Mouse (Mus musculus) CH12.LX (cell line): ENCODE results near the gene Pcbp2. TPM values are rescaled to one million over a fixed set of nuclear protein-coding genes. Genes with fewer than 3 reads are reported as not detected.

ENCODE experiments used
- DNase-seq: peaks from one replicate; pipeline ENCODE4 v3.0.0-alpha.2; 2013; ENCODE audit errors: extremely low read depth
- H3K27ac ChIP-seq: 2 replicates; pipeline ENCODE4 v1.5.1; 2012; ENCODE audit warnings: low read depth, mild to moderate bottlenecking, control low read depth, moderate library complexity; ENCODE audit not compliant: insufficient read depth
- H3K27me3 ChIP-seq: replicated peaks from 2 replicates; pipeline ENCODE3; 2012; ENCODE audit warnings: inconsistent platforms
- H3K36me3 ChIP-seq, 2 experiments: replicated peaks in 1 of 2; 2 replicates each; pipeline versions ENCODE3 to v1.6.1; 2012; ENCODE audit warnings: inconsistent platforms in 1 of 2, low read length in 1 of 2, mild to moderate bottlenecking in 1 of 2, mixed read lengths in 1 of 2, moderate library complexity in 1 of 2; ENCODE audit not compliant: control insufficient read depth in 1 of 2, insufficient read depth in 1 of 2
- H3K4me1 ChIP-seq, 2 experiments: 2 replicates each; pipeline ENCODE4 v1.6.1; 2012; ENCODE audit warnings: inconsistent platforms in 1 of 2, moderate library complexity in 1 of 2; ENCODE audit not compliant: insufficient read depth in 2 of 2, control insufficient read depth in 1 of 2
- H3K4me2 ChIP-seq: 2 replicates; pipeline ENCODE4 v1.6.1; 2012; ENCODE audit warnings: low read depth, mild to moderate bottlenecking, control low read depth; ENCODE audit not compliant: poor library complexity, insufficient read depth, severe bottlenecking
- H3K4me3 ChIP-seq, 3 experiments: fragments of 150-350 bp in 1 of 3; sonication (generic) in 1 of 3; replicated peaks in 1 of 3; 2 replicates each; pipeline versions ENCODE3 to v1.5.1; 2011 to 2012; ENCODE audit warnings: low read depth in 2 of 3, low read length in 2 of 3, mild to moderate bottlenecking in 2 of 3, moderate library complexity in 2 of 3, control low read depth in 1 of 3, improper control_type of control experiment in 1 of 3, inconsistent platforms in 1 of 3, mixed read lengths in 1 of 3; ENCODE audit not compliant: poor library complexity in 1 of 3
- H3K79me2 ChIP-seq: replicated peaks from 2 replicates; pipeline ENCODE4 v1.6.1; 2012; ENCODE audit warnings: mild to moderate bottlenecking, moderate library complexity; ENCODE audit not compliant: control insufficient read depth, poor library complexity, insufficient read depth, severe bottlenecking; ENCODE audit errors: extremely low read depth
- H3K9ac ChIP-seq: 2 replicates; pipeline ENCODE4 v1.6.1; 2012; ENCODE audit warnings: low read depth, mild to moderate bottlenecking, control low read depth, moderate library complexity; ENCODE audit not compliant: insufficient read depth
- H3K9me3 ChIP-seq: replicated peaks from 2 replicates; pipeline ENCODE3; 2012; ENCODE audit warnings: low read length, inconsistent platforms, mixed read lengths
- CTCF ChIP-seq, 2 experiments: IDR thresholded peaks in 1 of 2; conservative IDR thresholded peaks in 1 of 2; 2 replicates each; pipeline ENCODE4 v1.5.1; 2011 to 2012; ENCODE audit warnings: low read depth in 2 of 2, low read length in 2 of 2, improper control_type of control experiment in 1 of 2, inconsistent platforms in 1 of 2, mild to moderate bottlenecking in 1 of 2, moderate library complexity in 1 of 2
- ETS1 ChIP-seq: conservative IDR thresholded peaks from 2 replicates; pipeline ENCODE4 v1.6.1; 2012; ENCODE audit warnings: low read depth, mild to moderate bottlenecking, inconsistent platforms, low read length, improper control_type of control experiment, moderate library complexity
- GABPA ChIP-seq: IDR thresholded peaks from 2 replicates; pipeline ENCODE4 v1.6.1; 2012; ENCODE audit warnings: low read depth, low read length, improper control_type of control experiment, inconsistent platforms; ENCODE audit not compliant: insufficient replicate concordance
- HCFC1 ChIP-seq: IDR thresholded peaks from 2 replicates; pipeline ENCODE4 v1.6.1; 2012; ENCODE audit warnings: low read depth, mild to moderate bottlenecking, inconsistent platforms, low read length, improper control_type of control experiment
- JUN ChIP-seq: IDR thresholded peaks from 2 replicates; pipeline ENCODE4 v1.6.1; 2011; ENCODE audit warnings: low read depth, mild to moderate bottlenecking, low read length, improper control_type of control experiment, moderate library complexity; ENCODE audit not compliant: insufficient read depth
- KAT2A ChIP-seq: IDR thresholded peaks from 2 replicates; pipeline ENCODE4 v1.6.1; 2012; ENCODE audit warnings: low read length, improper control_type of control experiment, inconsistent platforms; ENCODE audit not compliant: insufficient replicate concordance
- MAZ ChIP-seq: IDR thresholded peaks from 2 replicates; pipeline ENCODE4 v1.6.1; 2012; ENCODE audit warnings: low read depth, mild to moderate bottlenecking, inconsistent platforms, low read length, improper control_type of control experiment, moderate library complexity
- MEF2A ChIP-seq: IDR thresholded peaks from 2 replicates; pipeline ENCODE4 v1.6.1; 2014; ENCODE audit warnings: low read depth, mild to moderate bottlenecking, inconsistent platforms, low read length, improper control_type of control experiment, borderline replicate concordance
- NELFE ChIP-seq: IDR thresholded peaks from 2 replicates; pipeline ENCODE4 v1.6.1; 2011; ENCODE audit warnings: low read depth, low read length, improper control_type of control experiment
- PAX5 ChIP-seq: IDR thresholded peaks from 2 replicates; pipeline ENCODE4 v1.6.1; 2012; ENCODE audit warnings: low read length, inconsistent platforms, mixed read lengths
- POLR2A ChIP-seq: IDR thresholded peaks from 2 replicates; pipeline ENCODE4 v1.6.1; 2011; ENCODE audit warnings: low read depth, mild to moderate bottlenecking, improper control_type of control experiment, low read length
- POLR2AphosphoS2 ChIP-seq: IDR thresholded peaks from 2 replicates; pipeline ENCODE4 v1.6.1; 2011; ENCODE audit warnings: low read depth, low read length, improper control_type of control experiment
- RAD21 ChIP-seq: IDR thresholded peaks from 2 replicates; pipeline ENCODE4 v1.6.1; 2011; ENCODE audit warnings: low read depth, mild to moderate bottlenecking, low read length, improper control_type of control experiment, moderate library complexity
- RCOR1 ChIP-seq: conservative IDR thresholded peaks from 2 replicates; pipeline ENCODE4 v1.6.1; 2012; ENCODE audit warnings: low read depth, mild to moderate bottlenecking, inconsistent platforms, low read length, improper control_type of control experiment
- SIN3A ChIP-seq: IDR thresholded peaks from 2 replicates; pipeline ENCODE4 v1.6.1; 2012; ENCODE audit warnings: low read length, improper control_type of control experiment, inconsistent platforms
- SMC3 ChIP-seq: IDR thresholded peaks from 2 replicates; pipeline ENCODE4 v1.6.1; 2011; ENCODE audit warnings: low read depth, low read length, improper control_type of control experiment
- TBP ChIP-seq: conservative IDR thresholded peaks from 2 replicates; pipeline ENCODE4 v1.6.1; 2011; ENCODE audit warnings: low read depth, low read length, improper control_type of control experiment
- UBTF ChIP-seq: IDR thresholded peaks from 2 replicates; pipeline ENCODE4 v1.6.1; 2012; ENCODE audit warnings: low read depth, mild to moderate bottlenecking, inconsistent platforms, low read length, improper control_type of control experiment, moderate library complexity
- ZMIZ1 ChIP-seq: IDR thresholded peaks from 2 replicates; pipeline ENCODE4 v1.6.1; 2012; ENCODE audit warnings: low read depth, mild to moderate bottlenecking, inconsistent platforms, low read length, improper control_type of control experiment
- dilution Hi-C: fragments of 300-500 bp; cut with MboI; formaldehyde crosslinking; loops from 2 replicates; pipeline ENCODE4 v1.14.3; 2020; ENCODE audit warnings: low sequenced_read_pairs; ENCODE audit not compliant: extremely low pct_unique_long_range_greater_than_20kb, extremely low pct_ligation_motif_present
- in situ Hi-C: fragments of 300-500 bp; cut with MboI; formaldehyde crosslinking; loops from 3 replicates; pipeline ENCODE4 v1.14.3; 2019; ENCODE audit warnings: low sequenced_read_pairs, low pct_ligation_motif_present, low pct_unique_long_range_greater_than_20kb, mixed read lengths
- polyA plus RNA-seq: library from polyadenylated mRNA; unstranded; fragments of >175 nt; gene quantifications from 2 replicates; pipeline ENCODE4 v1.2.1, GENCODE M21; 2012; ENCODE audit warnings: low read depth; ENCODE audit not compliant: insufficient read length
- total RNA-seq, 2 experiments: library from RNA; depleted of rRNA; stranded (reverse); fragments of 300-350 nt in 1 of 2; fragments of >200 nt in 1 of 2; gene quantifications; 2 replicates each; pipeline ENCODE4 v1.2.3; 2012 to 2014

The Pcbp2 gene
- total and polyA plus RNA-seq, 3 experiments, result 281 to 1,545 (median 379) TPM

DNA sequence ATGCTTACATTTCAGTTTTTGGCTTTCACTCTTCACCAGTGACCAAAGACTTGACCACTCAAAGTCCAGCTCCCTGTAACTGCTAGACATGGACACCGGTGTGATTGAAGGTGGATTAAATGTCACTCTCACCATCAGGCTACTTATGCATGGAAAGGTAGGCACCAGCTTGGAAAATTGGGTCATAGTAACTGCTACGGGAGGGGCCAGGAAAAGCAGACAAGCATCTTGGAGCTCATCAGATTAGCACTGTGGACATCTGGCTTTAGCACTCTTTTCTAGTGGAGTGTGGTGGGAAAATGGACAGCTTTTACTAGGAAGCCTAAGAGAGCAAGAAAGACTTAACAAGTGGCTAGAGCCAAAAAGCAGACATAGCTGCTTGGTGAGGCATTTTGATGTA is 2.9 kb downstream of the Pcbp2 start:
- no peak for DNase-seq
- in situ Hi-C loops, result no loop called here
- H3K27ac ChIP-seq, result no peak overlapping the region
- peaks cover 5% of the 10 kb centered on the region for H3K9me3 ChIP-seq
- H3K4me1 ChIP-seq, result peaks cover 3 to 26% of the 10 kb centered on the region in 2 experiments
- H3K4me2 ChIP-seq, result peak overlapping the region; percentile 44
- dilution Hi-C loops, result no loop called here
- H3K4me3 ChIP-seq, result peak overlapping the region in 1 of 3 experiments; percentile 0
- H3K9ac ChIP-seq, result peak overlapping the region; percentile 100; the same call in 1 of the 2 replicates
- no peak for TF ChIP-seq PAX5
- TF ChIP-seq RAD21, result no peak
- TF ChIP-seq TBP, result no peak
- TF ChIP-seq NELFE, result no peak
- TF ChIP-seq UBTF, result no peak
- no peak for TF ChIP-seq ZMIZ1
- no peak for TF ChIP-seq POLR2A
- TF ChIP-seq SMC3, result no peak
- TF ChIP-seq SIN3A, result no peak
- no peak for TF ChIP-seq GABPA
- no peak for TF ChIP-seq MEF2A
- TF ChIP-seq ETS1, result no peak
- TF ChIP-seq RCOR1, result no peak
- no peak for TF ChIP-seq MAZ
- TF ChIP-seq KAT2A, result no peak
- TF ChIP-seq HCFC1, result no peak
- TF ChIP-seq JUN, result no peak
- no peak for TF ChIP-seq CTCF (conservative IDR thresholded peaks at IDR 0.05 in 1 of 2, IDR thresholded peaks at IDR 0.05 in 1 of 2; ENCODE audit: low read depth in 2 of 2, low read length in 2 of 2)
- H3K36me3 ChIP-seq, result peaks cover 37 to 66% of the 10 kb centered on the region in 2 experiments
- no peaks in the 10 kb centered on the region for H3K27me3 ChIP-seq
- H3K79me2 ChIP-seq, result peaks cover 70% of the 10 kb centered on the region

DNA sequence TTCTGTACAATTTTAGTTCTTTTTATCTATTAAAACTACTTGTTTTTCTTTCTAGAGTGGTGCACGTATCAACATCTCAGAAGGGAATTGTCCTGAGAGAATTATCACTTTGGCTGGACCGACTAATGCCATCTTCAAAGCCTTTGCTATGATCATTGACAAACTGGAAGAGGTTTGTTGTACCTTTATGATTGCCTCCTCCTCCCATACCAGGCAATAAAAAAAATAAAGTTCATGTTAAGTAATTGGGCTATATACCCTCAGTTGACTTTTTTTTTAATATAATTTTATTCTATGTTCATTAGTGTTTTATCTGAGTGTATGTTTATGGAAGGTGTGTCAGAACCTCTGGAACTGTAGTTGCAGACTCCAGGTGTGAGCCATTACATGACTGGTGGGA is 4.2 kb downstream of the Pcbp2 start:
- in situ Hi-C loops (no loop called here), dilution Hi-C loops (no loop called here)
- H3K9me3 ChIP-seq, result no peaks in the 10 kb centered on the region
- peaks cover 77% of the 10 kb centered on the region for H3K79me2 ChIP-seq
- no peak overlapping the region for H3K4me2 ChIP-seq
- no peak for DNase-seq
- peaks cover 3 to 26% of the 10 kb centered on the region in 2 experiments for H3K4me1 ChIP-seq
- no peak overlapping the region for H3K9ac ChIP-seq
- H3K36me3 ChIP-seq, result peaks cover 45 to 66% of the 10 kb centered on the region in 2 experiments
- H3K27me3 ChIP-seq, result no peaks in the 10 kb centered on the region
- TF ChIP-seq POLR2AphosphoS2 (peak; percentile 77; the same call in 1 of the 2 replicates), GABPA (no peak)
- no peak overlapping the region for H3K4me3 ChIP-seq
- no peak overlapping the region for H3K27ac ChIP-seq
